Mouse (Mus musculus) adrenal gland, postnatal 25 days (tissue): ENCODE results near the gene Fer1l5. TPM values are rescaled to one million over a fixed set of nuclear protein-coding genes. Genes with fewer than 3 reads are reported as not detected.

Source experiments
- microRNA-seq, 2 experiments: library from miRNA; unstranded; fragments of <30 nt; microRNA quantifications; one replicate each; pipeline ENCODE4 v1.2.0; 2021
- total RNA-seq: library from RNA; stranded (reverse); gene quantifications from 2 replicates; pipeline ENCODE4 v1.2.3, GENCODE M21; 2021

Fer1l5 gene
- total RNA-seq, 1 experiment from 2014 or later = not detected

Small RNAs within 50 kb of the gene (microRNA-seq; reads per million reads assigned to microRNA genes)
- 0.71 to 2.1 reads per million in 2 experiments for gene Mir6898

Other genes with a start within 250 kb of the Fer1l5 start
- 47.5 and 53.2 TPM in 2 replicates for gene Uggt1, start 127.6 kb upstream of the Fer1l5 start, total RNA-seq
- 4.3 and 4.6 TPM in 2 replicates for gene Neurl3, start 97.6 kb upstream of the Fer1l5 start, total RNA-seq
- 2.7 and 3.5 TPM in 2 replicates for gene Arid5a, start 64.6 kb upstream of the Fer1l5 start, total RNA-seq
- gene Kansl3, start 3.1 kb upstream of the Fer1l5 start, total RNA-seq = 102 and 103 TPM in 2 replicates
- gene Lman2l, start 73.0 kb downstream of the Fer1l5 start, total RNA-seq = 49.1 and 54.0 TPM in 2 replicates
- gene Cnnm4, start 99.3 kb downstream of the Fer1l5 start, total RNA-seq = 4.8 and 5.2 TPM in 2 replicates
- gene Cnnm3, start 139.6 kb downstream of the Fer1l5 start, total RNA-seq = 36.7 and 53.2 TPM in 2 replicates
- gene Ankrd23, start 164.6 kb downstream of the Fer1l5 start, total RNA-seq = 14.5 and 15.4 TPM in 2 replicates
- not detected in 2 replicates for gene Gm42417, start 167.1 kb downstream of the Fer1l5 start, total RNA-seq
- gene Ankrd39, start 175.2 kb downstream of the Fer1l5 start, total RNA-seq = 16.5 and 19.7 TPM in 2 replicates
- gene Sema4c, start 186.1 kb downstream of the Fer1l5 start, total RNA-seq = 19.7 and 24.2 TPM in 2 replicates